Mouse (Mus musculus) spleen, postnatal 14 days (tissue): Measurements from ENCODE around the gene Duoxa1.
"Not testable (repeated sequence)": the region's sequence is repeated elsewhere in the genome, so short reads cannot be mapped to it uniquely, and the experiment has no call there.

Source experiments
- DNase-seq, 2 experiments: peaks; one replicate each; pipeline ENCODE4 v3.0.0; 2021 to 2022; ENCODE audit warnings: low spot score in 2 of 2

Gene Duoxa1

GRCm38 (mm10) chr2:122313536-122313935 is at the start of gene Duoxa1:
Gene Duoxa1, minus strand, starts transcription at chr2:122313730.
- no peak for DNase-seq

- no peak for DNase-seq
Observed at GRCm38 (mm10) chr2:122362622-122363523, 49.3 kb upstream of the Duoxa1 start.

- no peak for DNase-seq
Observed at GRCm38 (mm10) chr2:122361868-122362621, 48.5 kb upstream of the Duoxa1 start.

GRCm38 (mm10) chr2:122361181-122361580 is 47.7 kb upstream of the Duoxa1 start:
- no peak for DNase-seq

- no peak for DNase-seq
Observed at GRCm38 (mm10) chr2:122360310-122360709, 46.8 kb upstream of the Duoxa1 start.

GRCm38 (mm10) chr2:122356187-122356586 is 42.7 kb upstream of the Duoxa1 start:
- DNase-seq = no peak

GRCm38 (mm10) chr2:122355389-122355788 is 41.9 kb upstream of the Duoxa1 start:
- DNase-seq = no peak

GRCm38 (mm10) chr2:122354191-122354929 is 40.8 kb upstream of the Duoxa1 start:
- no peak for DNase-seq

- no peak for DNase-seq
Observed at GRCm38 (mm10) chr2:122353765-122354164, 40.2 kb upstream of the Duoxa1 start.

GRCm38 (mm10) chr2:122352992-122353391 is 39.5 kb upstream of the Duoxa1 start:
- DNase-seq = no peak

- no peak for DNase-seq
Observed at GRCm38 (mm10) chr2:122351931-122352329, 38.4 kb upstream of the Duoxa1 start.

- no peak for DNase-seq
Observed at GRCm38 (mm10) chr2:122351156-122351930, 37.8 kb upstream of the Duoxa1 start.

- DNase-seq = peak in 1 of 2 experiments; percentile 15
Observed at GRCm38 (mm10) chr2:122349136-122349785, 35.7 kb upstream of the Duoxa1 start.

GRCm38 (mm10) chr2:122348531-122349131 is 35.1 kb upstream of the Duoxa1 start:
- peak; percentile 71 to 81 for DNase-seq

GRCm38 (mm10) chr2:122347257-122347656 is 33.7 kb upstream of the Duoxa1 start:
- no peak for DNase-seq

GRCm38 (mm10) chr2:122346164-122346563 is 32.6 kb upstream of the Duoxa1 start:
- not testable (repeated sequence) for DNase-seq

- DNase-seq = no peak
Observed at GRCm38 (mm10) chr2:122345106-122345893, 31.8 kb upstream of the Duoxa1 start.

GRCm38 (mm10) chr2:122337291-122337690 is 23.8 kb upstream of the Duoxa1 start:
- DNase-seq = no peak

GRCm38 (mm10) chr2:122334170-122334569 is 20.6 kb upstream of the Duoxa1 start:
- peak in 1 of 2 experiments; percentile 18 for DNase-seq
